Mouse (Mus musculus) C2C12 (cell line): ENCODE results near the gene Ubqln1. TPM values are rescaled to one million over a fixed set of nuclear protein-coding genes. Genes with fewer than 3 reads are reported as not detected.
A peak's percentile ranks its signal among the peaks of the same experiment; 100 is the strongest.

Experiments
- H3K27me3 ChIP-seq: one replicate; pipeline ENCODE4 v1.6.1; 2011; ENCODE audit not compliant: control insufficient read depth, insufficient read depth, insufficient read length
- H3K36me3 ChIP-seq: one replicate; pipeline ENCODE4 v1.6.1; 2011; ENCODE audit not compliant: control insufficient read depth, insufficient read depth
- H3K4me3 ChIP-seq: one replicate; pipeline ENCODE4 v1.5.1; 2011; ENCODE audit warnings: mild to moderate bottlenecking, control low read depth; ENCODE audit not compliant: poor library complexity, insufficient read depth, severe bottlenecking
- H3K79me2 ChIP-seq: one replicate; pipeline ENCODE4 v1.6.1; 2011; ENCODE audit not compliant: control insufficient read depth, insufficient read depth
- H3K79me3 ChIP-seq: one replicate; pipeline ENCODE4 v1.6.1; 2011; ENCODE audit warnings: low read depth, control low read depth
- H3ac ChIP-seq: one replicate; pipeline ENCODE3; 2011; ENCODE audit warnings: low read depth; ENCODE audit not compliant: control insufficient read depth, insufficient read length
- CEBPB ChIP-seq: IDR thresholded peaks from one replicate; pipeline ENCODE4 v1.6.1; 2011; ENCODE audit warnings: low read depth, mild to moderate bottlenecking, control low read depth, moderate library complexity
- CTCF ChIP-seq: IDR thresholded peaks from one replicate; pipeline ENCODE4 v1.5.1; 2011; ENCODE audit not compliant: control insufficient read depth, insufficient read depth, insufficient read length
- FOSL1 ChIP-seq: IDR thresholded peaks from one replicate; pipeline ENCODE4 v1.8.0; 2011; ENCODE audit warnings: mild to moderate bottlenecking, low read length; ENCODE audit not compliant: poor library complexity, insufficient read depth, severe bottlenecking
- MAX ChIP-seq: IDR thresholded peaks from one replicate; pipeline ENCODE4 v1.6.1; 2011; ENCODE audit warnings: mild to moderate bottlenecking, control low read depth
- MYOD1 ChIP-seq: IDR thresholded peaks from one replicate; pipeline ENCODE4 v1.6.1; 2011; ENCODE audit warnings: low read depth; ENCODE audit not compliant: control insufficient read depth, insufficient read length
- MYOG ChIP-seq: IDR thresholded peaks from one replicate; pipeline ENCODE4 v1.6.1; 2011; ENCODE audit not compliant: control insufficient read depth, insufficient read length; ENCODE audit errors: extremely low read depth
- USF1 ChIP-seq: IDR thresholded peaks from one replicate; pipeline ENCODE4 v1.6.1; 2011; ENCODE audit warnings: low read depth, mild to moderate bottlenecking, control low read depth, moderate library complexity
- polyA plus RNA-seq: library from polyadenylated mRNA; unstranded; fragments of >200 nt; fragmentation: generic; extraction: Trizol; gene quantifications from one replicate; pipeline ENCODE4 v1.2.1, GENCODE M21; 2012; ENCODE audit warnings: missing spikeins

Gene Ubqln1
- polyA plus RNA-seq, 1 experiment = 60.0 TPM

- Histone ChIP-seq H3K27me3 (no peaks in the 10 kb centered on the region), H3K79me2 (peaks cover 52% of the 10 kb centered on the region), H3K79me3 (peaks cover 36% of the 10 kb centered on the region), H3K4me3 (no peak overlapping the region), H3ac (no peak overlapping the region), H3K36me3 (peaks cover 66% of the 10 kb centered on the region)
- no peak for TF ChIP-seq CEBPB
- TF ChIP-seq FOSL1 = no peak
- TF ChIP-seq CTCF = no peak
- TF ChIP-seq MAX = no peak
- no peak for TF ChIP-seq USF1
- TF ChIP-seq MYOG = no peak
- no peak for TF ChIP-seq MYOD1
Measured at GRCm38 (mm10) chr13:58189473-58189872, 26.0 kb downstream of the Ubqln1 start.

- no peak overlapping the region for H3K4me3 ChIP-seq
- H3K79me2 ChIP-seq = peaks cover 56% of the 10 kb centered on the region
- no peak overlapping the region for H3ac ChIP-seq
- H3K27me3 ChIP-seq = no peaks in the 10 kb centered on the region
- H3K36me3 ChIP-seq = peaks cover 69% of the 10 kb centered on the region
- H3K79me3 ChIP-seq = peaks cover 35% of the 10 kb centered on the region
- TF ChIP-seq CTCF (peak; percentile 68), USF1 (no peak)
Measured at GRCm38 (mm10) chr13:58188412-58188811, 27.0 kb downstream of the Ubqln1 start.

GRCm38 (mm10) chr13:58187751-58188150, 27.7 kb downstream of the Ubqln1 start:
- H3K27me3 ChIP-seq = no peaks in the 10 kb centered on the region
- no peak overlapping the region for H3ac ChIP-seq
- peaks cover 60% of the 10 kb centered on the region for H3K79me2 ChIP-seq
- TF ChIP-seq MAX (no peak), FOSL1 (no peak), MYOD1 (no peak), USF1 (no peak), CEBPB (no peak), MYOG (no peak), CTCF (no peak)
- H3K36me3 ChIP-seq = peaks cover 75% of the 10 kb centered on the region
- H3K4me3 ChIP-seq = no peak overlapping the region
- peaks cover 35% of the 10 kb centered on the region for H3K79me3 ChIP-seq

GRCm38 (mm10) chr13:58186281-58186680, 29.2 kb downstream of the Ubqln1 start:
- Histone ChIP-seq H3K27me3 (no peaks in the 10 kb centered on the region), H3K36me3 (peaks cover 79% of the 10 kb centered on the region), H3K4me3 (no peak overlapping the region), H3K79me2 (peaks cover 66% of the 10 kb centered on the region), H3K79me3 (peaks cover 35% of the 10 kb centered on the region), H3ac (no peak overlapping the region)
- TF ChIP-seq CTCF (no peak), CEBPB (no peak), MYOG (no peak), MYOD1 (no peak), FOSL1 (no peak), MAX (no peak), USF1 (no peak)

- Histone ChIP-seq H3K79me3 (peaks cover 28% of the 10 kb centered on the region), H3K36me3 (peaks cover 75% of the 10 kb centered on the region)
Measured at GRCm38 (mm10) chr13:58184111-58184510, 31.3 kb downstream of the Ubqln1 start.

GRCm38 (mm10) chr13:58181607-58182551, 33.6 kb downstream of the Ubqln1 start:
- no peak for TF ChIP-seq FOSL1
- peaks cover 39% of the 10 kb centered on the region for H3K79me2 ChIP-seq
- no peak overlapping the region for H3K4me3 ChIP-seq
- no peaks in the 10 kb centered on the region for H3K27me3 ChIP-seq
- no peak overlapping the region for H3ac ChIP-seq
- peaks cover 10% of the 10 kb centered on the region for H3K79me3 ChIP-seq
- peaks cover 79% of the 10 kb centered on the region for H3K36me3 ChIP-seq

More at GRCm38 (mm10) chr13:58184111-58184510, 31.3 kb downstream of the Ubqln1 start:
- H3K4me3 ChIP-seq = no peak overlapping the region
- H3K79me2 ChIP-seq = peaks cover 61% of the 10 kb centered on the region
- H3ac ChIP-seq = no peak overlapping the region
- TF ChIP-seq MYOD1 (no peak), USF1 (no peak), MYOG (no peak)
- H3K27me3 ChIP-seq = no peaks in the 10 kb centered on the region
